Mouse (Mus musculus): ENCODE data around the gene Pbx1.
A peak's percentile ranks its signal among the peaks of the same experiment; 100 is the strongest.
"Not testable (repeated sequence)": the region's sequence is repeated elsewhere in the genome, so short reads cannot be mapped to it uniquely, and the experiment has no call there.

The Pbx1 gene

GRCm38 (mm10) chr1:168432232-168432280 is at the start of gene Pbx1:
Gene Pbx1 (minus strand): TSS chr1:168432270.
- not testable (repeated sequence) for DNase-seq (ENCODE audit: low spot score in 2 of 2)

DNA sequence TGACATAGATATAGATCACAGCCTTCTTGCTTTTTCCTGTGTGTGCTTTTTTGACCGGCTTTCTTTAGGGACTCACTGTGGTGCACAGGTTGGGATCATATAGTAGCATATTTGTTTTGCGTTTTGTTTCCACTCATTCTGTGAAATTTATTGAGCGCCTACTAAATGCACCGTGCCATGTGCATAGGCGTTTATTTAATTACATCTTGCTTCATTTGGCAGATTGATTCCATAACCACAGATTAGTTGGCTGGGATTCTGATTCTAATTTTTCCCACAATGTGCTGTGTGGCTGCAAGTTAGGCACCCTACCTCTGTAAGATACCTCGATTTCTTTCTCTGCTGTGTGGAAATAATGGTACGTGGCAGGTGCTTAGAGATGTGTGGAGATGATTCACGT is 47.6 kb upstream of the Pbx1 start:
- no peak for DNase-seq (ENCODE audit: low spot score in 2 of 2)

- no peak for DNase-seq (ENCODE audit: low spot score in 2 of 2)
These were observed 46.8 kb upstream of the Pbx1 start for GRCm38 (mm10) chr1:168478829-168479228.

DNA sequence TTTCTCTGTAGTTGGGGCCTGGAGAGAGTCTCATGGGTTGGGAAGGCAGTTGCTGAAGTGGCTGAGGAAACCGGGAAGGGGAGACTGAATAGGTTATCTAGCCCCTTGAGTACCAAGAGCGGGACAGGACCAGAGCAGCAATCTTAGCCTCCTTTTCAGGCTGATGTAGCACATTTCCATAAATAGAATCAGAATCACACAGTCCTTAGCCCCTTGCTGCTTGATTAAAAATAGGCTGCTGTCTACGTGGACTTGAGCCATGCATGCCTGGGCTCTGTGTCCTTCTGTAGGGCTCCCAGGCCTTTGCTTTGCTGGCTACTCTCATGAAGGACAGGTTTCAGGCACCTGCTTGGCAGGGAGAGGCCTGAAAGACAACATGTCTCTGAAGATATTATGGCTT is 44.8 kb upstream of the Pbx1 start:
- no peak for DNase-seq (ENCODE audit: low spot score in 2 of 2)

DNA sequence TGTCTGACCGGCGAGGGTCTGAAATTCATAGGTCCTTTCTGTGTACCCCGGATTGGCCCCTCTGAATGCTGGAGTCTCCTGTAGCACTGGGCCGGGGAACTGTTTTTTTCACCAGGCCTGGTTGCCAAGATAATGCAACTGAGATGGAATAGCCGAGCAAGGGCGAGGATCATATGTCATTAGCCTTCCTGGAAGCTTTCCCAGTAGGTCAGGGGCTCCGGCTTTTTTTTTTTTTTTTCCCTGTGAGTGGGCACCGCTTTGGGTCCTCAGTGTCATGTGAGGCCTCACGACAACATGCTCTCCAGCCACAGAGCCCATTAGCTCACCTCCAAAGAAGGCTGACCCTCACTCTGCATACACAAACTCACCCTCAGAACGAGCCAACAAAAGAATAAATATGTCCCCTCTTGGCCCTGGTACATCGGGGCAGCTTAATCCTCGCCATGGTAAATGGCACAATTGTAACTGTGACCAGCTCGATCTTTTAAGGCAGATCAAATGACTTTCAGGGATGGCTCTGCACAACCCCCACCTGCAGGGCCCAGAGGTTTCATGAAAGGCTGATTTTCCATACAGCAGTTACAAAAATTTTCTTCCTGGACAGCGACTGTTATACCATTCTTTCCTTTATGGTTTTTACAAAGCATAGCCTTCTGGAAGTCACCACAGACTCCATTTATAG is 44.3 kb upstream of the Pbx1 start:
- no peak for DNase-seq (ENCODE audit: low spot score in 2 of 2)

- DNase-seq (ENCODE audit: low spot score in 2 of 2) = no peak
These were observed 43.6 kb upstream of the Pbx1 start for GRCm38 (mm10) chr1:168475579-168476208.

GRCm38 (mm10) chr1:168473255-168474069 is 41.4 kb upstream of the Pbx1 start:
- no peak for DNase-seq (ENCODE audit: low spot score in 2 of 2)

DNA sequence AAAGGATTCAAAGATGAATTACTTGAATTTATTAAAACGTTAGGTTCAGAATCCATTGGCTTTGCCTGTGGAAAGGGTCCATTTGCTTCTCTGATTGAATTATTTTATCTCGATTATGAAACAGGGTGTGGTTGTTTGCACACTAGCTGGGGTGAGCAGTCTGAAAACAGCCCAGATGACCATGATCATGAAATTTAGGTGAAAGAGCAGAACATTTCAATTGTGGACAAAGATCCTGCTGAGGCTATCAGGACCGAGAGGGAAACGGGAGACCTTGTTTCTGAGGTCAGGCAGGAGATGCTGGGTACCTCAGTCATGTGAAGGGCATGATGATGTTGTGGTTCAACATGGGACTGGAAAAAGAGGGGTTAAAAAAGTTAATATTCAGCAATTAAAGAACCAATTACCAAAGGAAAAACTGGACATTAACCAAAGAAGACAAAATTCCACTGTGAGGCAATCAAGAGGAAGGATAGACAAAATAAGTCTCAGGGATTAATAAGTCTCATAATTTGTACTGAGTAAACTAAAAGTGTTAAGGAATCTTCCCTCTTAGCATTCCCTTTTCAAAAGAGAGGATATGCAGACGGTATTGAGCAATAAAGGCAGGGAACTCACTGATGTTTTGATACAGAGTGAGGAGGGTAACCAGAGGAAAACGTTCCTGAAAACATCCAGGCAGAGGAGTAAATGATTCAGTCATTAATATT is 40.6 kb upstream of the Pbx1 start:
- DNase-seq (ENCODE audit: low spot score in 2 of 2) = no peak

GRCm38 (mm10) chr1:168459426-168459825 is 27.4 kb upstream of the Pbx1 start:
- no peak for DNase-seq (ENCODE audit: low spot score in 2 of 2)

DNA sequence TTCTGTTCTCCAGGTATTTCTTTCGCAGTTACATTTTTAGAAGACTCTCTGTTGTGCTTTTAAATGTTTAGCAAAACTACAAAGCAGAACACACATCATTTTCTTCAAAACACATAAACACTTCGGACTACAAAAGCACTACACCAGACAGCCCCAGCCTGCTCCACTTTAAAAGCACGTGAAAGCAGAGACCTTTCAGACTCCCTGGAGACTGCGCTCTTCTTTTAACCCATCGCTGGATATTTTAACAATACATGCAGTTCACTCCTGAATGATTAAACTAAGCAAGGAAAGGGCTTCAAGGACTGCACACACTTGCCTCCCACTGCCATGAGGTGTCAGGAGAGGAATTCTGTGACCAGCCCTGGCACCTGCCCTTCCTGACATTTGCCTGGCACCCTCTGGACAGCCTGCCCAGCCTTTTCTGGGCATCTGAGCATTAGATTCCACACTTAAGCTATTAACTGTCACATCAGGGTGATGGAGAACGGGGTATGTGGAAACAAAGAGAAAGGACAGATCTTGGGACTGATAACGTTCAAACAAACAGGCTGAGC is 25.2 kb upstream of the Pbx1 start:
- no peak for DNase-seq (ENCODE audit: low spot score in 2 of 2)

DNA sequence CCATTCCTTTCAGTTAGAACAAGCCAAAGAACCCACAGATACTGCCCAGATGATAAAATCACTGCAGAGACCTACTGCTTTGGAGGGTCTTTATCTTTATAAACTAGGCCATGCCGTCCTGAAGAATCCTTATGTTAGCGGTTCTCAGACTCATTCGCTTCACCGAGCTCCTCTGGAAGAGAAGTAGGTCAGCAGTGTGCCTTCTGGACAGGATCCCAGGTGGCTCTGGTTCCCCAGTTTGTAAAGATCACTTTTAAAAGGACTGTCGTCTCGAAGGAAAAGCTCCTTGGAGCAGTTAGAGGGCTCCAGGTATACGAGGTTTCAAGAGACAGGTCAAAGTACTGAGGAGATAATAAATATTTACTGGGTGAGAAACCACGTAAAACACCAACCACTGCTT is 23.1 kb upstream of the Pbx1 start:
- DNase-seq (ENCODE audit: low spot score in 2 of 2) = no peak

DNA sequence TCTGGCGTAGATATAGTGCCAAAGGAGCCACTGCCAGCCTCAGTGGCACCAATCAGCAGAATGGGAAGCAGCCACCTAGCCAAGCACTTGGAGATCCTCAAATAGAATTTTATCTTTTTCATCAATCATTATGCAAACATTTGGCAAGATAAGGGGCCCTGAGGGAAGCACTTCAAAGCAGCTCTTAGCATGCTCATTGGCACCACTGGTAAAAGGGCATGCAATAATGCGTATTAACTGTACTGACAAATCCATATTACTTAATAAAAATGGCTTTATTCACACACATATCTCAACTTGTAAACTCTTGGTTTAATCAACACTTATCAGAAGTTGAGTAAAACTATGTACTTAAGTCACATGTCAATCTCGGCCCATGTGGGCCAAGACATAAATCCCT is 1.6 kb upstream of the Pbx1 start:
- no peak for DNase-seq (ENCODE audit: low spot score in 2 of 2)

- peak; percentile 96 to 99 for DNase-seq (ENCODE audit: low spot score in 2 of 2)
These were observed 233 bp upstream of the Pbx1 start for GRCm38 (mm10) chr1:168432281-168432725.

- peak; percentile 73 to 75 for DNase-seq (ENCODE audit: low spot score in 2 of 2)
These were observed 299 bp downstream of the Pbx1 start for GRCm38 (mm10) chr1:168431711-168432231.

- DNase-seq (ENCODE audit: low spot score in 2 of 2) = no peak
These were observed 981 bp downstream of the Pbx1 start for GRCm38 (mm10) chr1:168430868-168431710.

GRCm38 (mm10) chr1:168429856-168430644 is 2.0 kb downstream of the Pbx1 start:
- DNase-seq (ENCODE audit: low spot score in 2 of 2) = no peak

DNA sequence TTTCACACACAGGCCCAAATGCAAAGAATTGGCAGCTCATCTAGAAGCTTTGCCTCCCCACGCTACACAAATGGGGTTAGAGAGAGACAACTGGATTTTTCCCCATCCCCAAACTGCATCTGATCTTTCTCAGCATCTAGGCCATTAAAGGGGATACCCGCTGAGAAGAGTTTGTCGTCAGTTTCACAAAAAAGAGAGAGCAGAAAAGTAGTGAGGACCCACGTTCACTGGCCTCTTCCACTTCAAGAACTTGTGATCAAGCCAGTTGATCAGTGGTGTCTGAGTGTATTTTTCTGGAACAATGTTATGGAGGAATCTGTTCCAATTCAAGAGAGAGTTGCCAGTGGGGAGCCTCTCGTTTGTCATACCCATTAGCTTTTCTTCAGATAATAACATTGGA is 2.7 kb downstream of the Pbx1 start:
- DNase-seq (ENCODE audit: low spot score in 2 of 2) = no peak

DNA sequence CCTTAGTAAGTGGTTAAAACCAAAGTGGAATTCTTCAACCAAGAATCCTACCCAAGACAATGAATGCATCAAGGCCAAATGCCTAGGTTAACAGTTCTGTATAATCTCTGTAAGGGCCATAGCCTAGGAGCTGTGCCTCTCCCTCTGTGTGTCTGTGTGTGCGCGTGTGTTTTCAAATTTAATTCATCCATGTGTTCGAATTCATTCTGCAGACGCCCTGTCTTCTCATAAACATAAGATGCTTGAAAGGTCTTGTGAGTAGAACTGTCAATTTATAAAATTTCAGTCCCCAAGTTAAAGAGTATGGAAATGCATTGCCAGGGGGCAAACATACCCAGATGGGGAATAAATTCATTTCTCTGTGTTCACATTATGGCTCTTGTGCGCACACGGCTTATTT is 3.8 kb downstream of the Pbx1 start:
- no peak for DNase-seq (ENCODE audit: low spot score in 2 of 2)

DNA sequence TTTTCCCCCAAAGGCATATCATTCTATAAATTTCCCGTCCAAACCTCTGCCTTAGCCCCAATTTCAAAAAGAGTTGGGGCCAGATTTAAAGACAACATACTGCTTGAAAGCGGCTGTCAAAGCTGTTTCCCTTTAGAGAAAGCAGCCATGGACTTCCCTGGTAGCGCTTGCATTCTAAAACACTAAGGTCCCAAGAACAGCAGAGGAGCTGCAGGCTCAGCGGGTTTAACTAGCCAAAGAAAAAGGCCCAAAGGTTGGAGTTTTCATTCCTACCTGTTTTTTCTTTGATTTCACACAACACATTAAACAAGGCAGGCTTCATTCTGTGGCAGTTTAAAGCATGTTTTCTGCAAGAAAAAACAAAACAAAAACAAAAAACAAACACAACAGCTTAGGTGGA is 4.5 kb downstream of the Pbx1 start:
- DNase-seq (ENCODE audit: low spot score in 2 of 2) = no peak

GRCm38 (mm10) chr1:168426900-168427299 is 5.2 kb downstream of the Pbx1 start:
- no peak for DNase-seq (ENCODE audit: low spot score in 2 of 2)

GRCm38 (mm10) chr1:168426281-168426680 is 5.8 kb downstream of the Pbx1 start:
- DNase-seq (ENCODE audit: low spot score in 2 of 2) = no peak

All from right cerebral cortex, postnatal 36 days (tissue).